Mouse (Mus musculus) embryonic stem cell, embryonic (primary cell): ENCODE measurements at regions not wholly inside any gene's neighbourhood (a gene's known extent, or its start where the extent isn't known, plus 50 kb on each side); places are given as distances from the start of the nearest gene placed in this dataset.

Source experiments
- CTCF ChIA-PET, 4 experiments: fragments of 300-600 bp in 2 of 4; fragments of 350-600 bp in 2 of 4; sonication (Branson Sonifier 250); formaldehyde crosslinking; loops; one replicate each; lab custom pipeline; 2022; ENCODE audit warnings: inconsistent platforms in 2 of 4; lab: Charles Lee
- POLR2A ChIA-PET, 4 experiments: fragments of 300-600 bp in 2 of 4; fragments of 350-600 bp in 2 of 4; sonication (Branson Sonifier 250); formaldehyde crosslinking; loops; one replicate each; lab custom pipeline; 2022; ENCODE audit warnings: antibody characterized with exemption in 4 of 4, inconsistent platforms in 1 of 4; lab: Charles Lee

GRCm38 (mm10) chr13:102372451-102373082 is 320.8 kb upstream of the Cd180 start:
- ChIA-PET CTCF (interaction anchor here in 1 of 4 experiments (0.6 kb wide), 2 partner anchors 338 to 881 kb away, joined by 3 to 5 read pairs; no protein-coding TSS in a partner anchor), POLR2A (interaction anchor here in 2 of 4 experiments (0.6 to 1.1 kb wide), 2 partner anchors 19 to 297 kb away, joined by 3 read pairs; no protein-coding TSS in a partner anchor)

GRCm38 (mm10) chr13:102380667-102381066 is 312.7 kb upstream of the Cd180 start:
- POLR2A ChIA-PET, result no interaction called here
- CTCF ChIA-PET, result no interaction called here

- CTCF ChIA-PET, result no interaction called here
These were observed 301.4 kb upstream of the Cd180 start for GRCm38 (mm10) chr13:102391911-102392310.

GRCm38 (mm10) chr13:102392868-102393661 is 300.3 kb upstream of the Cd180 start:
- ChIA-PET CTCF (no interaction called here), POLR2A (no interaction called here)

More at GRCm38 (mm10) chr13:102391911-102392310, 301.4 kb upstream of the Cd180 start:
- POLR2A ChIA-PET, result no interaction called here

- POLR2A ChIA-PET, result no interaction called here
- CTCF ChIA-PET, result no interaction called here
These were observed 299.7 kb upstream of the Cd180 start for GRCm38 (mm10) chr13:102393662-102393970.

GRCm38 (mm10) chr13:102394057-102394456 is 299.3 kb upstream of the Cd180 start:
- CTCF ChIA-PET, result interaction anchor here in 1 of 4 experiments (0.7 kb wide), 1 partner anchor 139 kb away, joined by 4 read pairs; no protein-coding TSS in a partner anchor
- POLR2A ChIA-PET, result no interaction called here

GRCm38 (mm10) chr13:102397411-102397810 is 295.9 kb upstream of the Cd180 start:
- ChIA-PET CTCF (no interaction called here), POLR2A (no interaction called here)

GRCm38 (mm10) chr13:102411840-102412239 is 281.5 kb upstream of the Cd180 start:
- CTCF ChIA-PET, result no interaction called here
- POLR2A ChIA-PET, result no interaction called here

- CTCF ChIA-PET, result no interaction called here
- POLR2A ChIA-PET, result no interaction called here
These were observed 258.9 kb upstream of the Cd180 start for GRCm38 (mm10) chr13:102434372-102434954.

GRCm38 (mm10) chr13:102442676-102443075 is 250.7 kb upstream of the Cd180 start:
- CTCF ChIA-PET, result no interaction called here
- POLR2A ChIA-PET, result no interaction called here

GRCm38 (mm10) chr13:102447310-102447709 is 246.0 kb upstream of the Cd180 start:
- POLR2A ChIA-PET, result no interaction called here
- CTCF ChIA-PET, result no interaction called here

GRCm38 (mm10) chr13:102449416-102450121 is 243.8 kb upstream of the Cd180 start:
- ChIA-PET CTCF (no interaction called here), POLR2A (no interaction called here)

GRCm38 (mm10) chr13:102451176-102451575 is 242.2 kb upstream of the Cd180 start:
- ChIA-PET CTCF (no interaction called here), POLR2A (no interaction called here)

- ChIA-PET POLR2A (no interaction called here), CTCF (no interaction called here)
These were observed 234.6 kb upstream of the Cd180 start for GRCm38 (mm10) chr13:102458711-102459110.

GRCm38 (mm10) chr13:102463993-102464392 is 229.4 kb upstream of the Cd180 start:
- CTCF ChIA-PET, result no interaction called here

GRCm38 (mm10) chr13:102481906-102482305 is 211.5 kb upstream of the Cd180 start:
- POLR2A ChIA-PET, result interaction anchor here in 1 of 4 experiments (0.6 kb wide), 1 partner anchor 1746 kb away, joined by 6 read pairs; no protein-coding TSS in a partner anchor
- CTCF ChIA-PET, result no interaction called here

More at GRCm38 (mm10) chr13:102463993-102464392, 229.4 kb upstream of the Cd180 start:
- POLR2A ChIA-PET, result no interaction called here

- ChIA-PET CTCF (no interaction called here), POLR2A (interaction anchor here in 1 of 4 experiments (0.6 kb wide), 1 partner anchor 1746 kb away, joined by 6 read pairs; no protein-coding TSS in a partner anchor)
These were observed 210.9 kb upstream of the Cd180 start for GRCm38 (mm10) chr13:102482451-102482850.

GRCm38 (mm10) chr13:102487416-102488097 is 205.8 kb upstream of the Cd180 start:
- ChIA-PET CTCF (no interaction called here), POLR2A (no interaction called here)

- CTCF ChIA-PET, result no interaction called here
These were observed 202.0 kb upstream of the Cd180 start for GRCm38 (mm10) chr13:102491370-102491769.

More at GRCm38 (mm10) chr13:102491370-102491769, 202.0 kb upstream of the Cd180 start:
- POLR2A ChIA-PET, result no interaction called here
